ENCODE assay signal across 9 mouse cellular contexts in the genomic region with DNA sequence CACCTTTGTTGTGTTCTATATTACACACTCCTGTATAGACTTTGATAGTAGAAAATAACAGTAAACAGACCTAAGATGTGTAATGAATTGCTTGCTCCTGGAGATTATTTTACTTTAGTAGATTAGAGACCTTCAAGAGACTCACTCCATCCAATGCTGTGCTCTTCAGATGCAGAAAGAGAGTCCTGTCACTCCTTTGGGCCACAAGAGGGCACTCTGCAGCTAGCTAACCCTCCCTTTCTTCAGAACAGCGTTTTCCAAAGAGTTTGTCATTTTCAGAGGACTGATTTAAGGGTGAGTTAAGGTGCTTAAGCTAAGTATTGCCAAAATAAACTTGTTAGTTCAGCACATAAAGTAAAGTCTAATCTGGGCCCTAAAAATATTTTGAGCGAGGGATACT. TPM values are rescaled to one million over a fixed set of nuclear protein-coding genes. Genes with fewer than 3 reads are reported as not detected.
DNase-seq lines count a peak whose midpoint lies in the region; ATAC-seq and TF ChIP-seq lines count a peak whose summit lies in the region.
"Had no signal": no experiment of that assay in that cellular context is flagged by ENCODE, and none has a peak within 500 bp of the region (broad histone marks: within the 10 kb centered on the region; RNA-seq: fewer than 3 reads in every experiment).

No protein-coding gene starts in this region.

- H3K4me3 ChIP-seq in hindbrain, postnatal 0 days (ENCODE audit: low read length): no peak overlapping the region
- no peak overlapping the region for H3K4me3 ChIP-seq in stomach, postnatal 0 days (ENCODE audit: low read depth, low read length)
- H3K4me3 ChIP-seq: limb, embryonic 13.5 days had no signal

- ATAC-seq in hindbrain, postnatal 0 days: peak; percentile 29; the same call in 1 of the 2 replicates
- peak; percentile 56 for ATAC-seq in megakaryocyte, adult 5-6 weeks (ENCODE audit: poor library complexity, severe bottlenecking)
- ATAC-seq in stomach, postnatal 0 days (ENCODE audit: low FRiP score, low TSS enrichment): no peak

- no peak overlapping the region for H3K27ac ChIP-seq in hindbrain, postnatal 0 days
- no peak overlapping the region for H3K27ac ChIP-seq in stomach, postnatal 0 days (replicated peaks)
- H3K27ac ChIP-seq: limb, embryonic 13.5 days had no signal

- TF ChIP-seq EP300 in stomach, postnatal 0 days (optimal IDR thresholded peaks at IDR 0.05): no peak

- peak; percentile 76 for TF ChIP-seq CTCF in hindbrain, postnatal 0 days (IDR thresholded peaks at IDR 0.05; ENCODE audit: low read depth)
- peak; percentile 85 for TF ChIP-seq CTCF in stomach, postnatal 0 days (IDR thresholded peaks at IDR 0.05; ENCODE audit: low read depth)

- DNase-seq in gastrocnemius, postnatal 10 days: peak; percentile 32
- DNase-seq in gastrocnemius, adult 8-10 months (ENCODE audit: low spot score in 2 of 2): no peak
- peak; percentile 16 for DNase-seq in urinary bladder, postnatal 25 days (ENCODE audit: low spot score)
- DNase-seq in urinary bladder, adult 2 months (ENCODE audit: low spot score): no peak
- peak; percentile 51 to 74 for DNase-seq in cerebellum, postnatal 25 days
- DNase-seq in hindbrain, postnatal 0 days (ENCODE audit: low spot score): peak; percentile 68
- peak; percentile 32 for DNase-seq in stomach, postnatal 0 days (ENCODE audit: low spot score)

- no peak overlapping the region for H3K9ac ChIP-seq in hindbrain, postnatal 0 days (replicated peaks; ENCODE audit: low read length)
- H3K9ac ChIP-seq in stomach, postnatal 0 days (ENCODE audit: low read length): no peak overlapping the region
- H3K9ac ChIP-seq: limb, embryonic 13.5 days had no signal

- WGBS in hindbrain, postnatal 0 days: 54% methylated on average over 2 of the region's 2 CpGs
- WGBS in stomach, postnatal 0 days: 54% methylated on average over 2 of the region's 2 CpGs

- no peaks in the 10 kb centered on the region for H3K36me3 ChIP-seq in hindbrain, postnatal 0 days (ENCODE audit: insufficient read depth, low read length)
- H3K36me3 ChIP-seq in stomach, postnatal 0 days (ENCODE audit: control insufficient read depth, insufficient read depth, low read length): no peaks in the 10 kb centered on the region

- H3K4me1 ChIP-seq in hindbrain, postnatal 0 days (ENCODE audit: insufficient read depth, low read length): no peaks in the 10 kb centered on the region
- no peaks in the 10 kb centered on the region for H3K4me1 ChIP-seq in stomach, postnatal 0 days (replicated peaks; ENCODE audit: control insufficient read depth, insufficient read depth)
- H3K4me1 ChIP-seq: limb, embryonic 13.5 days had no signal

- H3K4me2 ChIP-seq in hindbrain, postnatal 0 days (ENCODE audit: low read depth, low read length): no peak overlapping the region
- H3K4me2 ChIP-seq in stomach, postnatal 0 days (replicated peaks; ENCODE audit: low read depth): no peak overlapping the region
- H3K4me2 ChIP-seq: limb, embryonic 13.5 days had no signal

- no peaks in the 10 kb centered on the region for H3K9me3 ChIP-seq in hindbrain, postnatal 0 days (ENCODE audit: low read length)
- no peaks in the 10 kb centered on the region for H3K9me3 ChIP-seq in stomach, postnatal 0 days (ENCODE audit: control insufficient read depth, low read length)
- H3K9me3 ChIP-seq: limb, embryonic 13.5 days had no signal

- H3K27me3 ChIP-seq in hindbrain, postnatal 0 days (ENCODE audit: insufficient read depth, low read length): no peaks in the 10 kb centered on the region
- no peaks in the 10 kb centered on the region for H3K27me3 ChIP-seq in stomach, postnatal 0 days (ENCODE audit: control insufficient read depth, insufficient read depth, low read length)
- H3K27me3 ChIP-seq: limb, embryonic 13.5 days had no signal

RNA-seq across cellular contexts. Expression of gene Pum2, which starts 25.0 kb away (rescaled TPM):
- total RNA-seq in gastrocnemius, postnatal 10 days (2021): 10 to 100 TPM; 80.7 to 98.1 TPM
- total RNA-seq in gastrocnemius, adult 8-10 months (2022): 10 to 100 TPM; 80.0 to 94.9 (median 88.2) TPM
- 56.5 and 59.3 TPM in 2 replicates for polyA plus RNA-seq in urinary bladder, adult 2 months (2012; rRNA removed)
- 118 and 133 TPM in 2 replicates for total RNA-seq in hindbrain, postnatal 0 days (2014; rRNA removed)
- 31.1 and 34.5 TPM in 2 replicates for polyA plus RNA-seq in hindbrain, postnatal 0 days (2015; fragmentation: Nextera tagmentation; extraction: Ambion mirVana)
- 152 and 162 TPM in 2 replicates for total RNA-seq in megakaryocyte, adult 5-6 weeks (2015)
- total RNA-seq in megakaryocyte, adult 5-6 weeks (2017): 119 and 124 TPM in 2 replicates
- polyA plus RNA-seq in stomach, postnatal 0 days (2015; fragmentation: Nextera tagmentation; extraction: Ambion mirVana): 22.6 and 23.8 TPM in 2 replicates

Comparison
In these comparisons a context has a peak if more than half of its experiments do, and no peak if none do; other contexts are left out.
1. DNase-seq: peak in gastrocnemius, postnatal 10 days (single experiment), urinary bladder, postnatal 25 days (single experiment), cerebellum, postnatal 25 days (2 of 2), hindbrain, postnatal 0 days (single experiment) and stomach, postnatal 0 days (single experiment); none in gastrocnemius, adult 8-10 months (0 of 2) and urinary bladder, adult 2 months (single experiment).